Mouse (Mus musculus): ENCODE data around the gene Tex19.1.

DNA sequence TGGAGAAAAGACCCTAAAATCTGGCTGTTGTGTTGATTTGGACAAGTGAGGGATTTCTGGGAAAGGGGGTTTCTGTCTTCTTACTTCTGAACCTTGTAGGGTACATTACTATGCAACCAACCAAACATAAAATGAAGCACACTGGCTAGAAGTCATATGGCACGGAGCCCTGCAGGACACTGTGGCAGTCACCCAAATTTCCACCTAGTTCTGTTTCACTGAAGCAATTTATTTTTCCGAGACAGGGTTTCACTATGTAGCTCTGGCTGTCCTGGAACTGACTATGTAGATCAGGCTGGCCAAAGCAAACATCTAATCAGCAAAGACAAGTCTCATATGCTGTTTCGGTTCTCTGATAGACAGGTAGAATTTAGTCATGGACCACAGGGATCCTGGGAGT, 43.7 kb downstream of the Tex19.1 start:
- no peak for TF ChIP-seq CTCF (IDR thresholded peaks at IDR 0.05)
- TF ChIP-seq EP300 (IDR thresholded peaks at IDR 0.05): no peak
